Mouse (Mus musculus) limb, embryonic 11.5 days (tissue): Measurements from ENCODE around the gene Kcnh6. TPM values are rescaled to one million over a fixed set of nuclear protein-coding genes. Genes with fewer than 3 reads are reported as not detected.

Experiments
- ATAC-seq: fragments of 200-750 bp; cut with Nextera tagmentation; 2 replicates; pipeline ENCODE4 v1.8.0; 2017; ENCODE audit warnings: low read depth; ENCODE audit not compliant: insufficient number of reproducible peaks, low FRiP score, low TSS enrichment
- DNase-seq: peaks from one replicate; pipeline ENCODE4 v3.0.0-alpha.2; 2015; ENCODE audit warnings: low spot score
- H3K27ac ChIP-seq: fragments of 300-500 bp; sonication (generic); replicated peaks from 2 replicates; pipeline ENCODE4 v1.5.1; 2014; ENCODE audit warnings: low read depth, mild to moderate bottlenecking, low read length
- H3K27me3 ChIP-seq: fragments of 300-500 bp; sonication (generic); 2 replicates; pipeline ENCODE4 v1.6.1; 2014; ENCODE audit warnings: mild to moderate bottlenecking, low read length, mixed read lengths; ENCODE audit not compliant: control insufficient read depth, insufficient read depth
- H3K36me3 ChIP-seq: fragments of 300-500 bp; sonication (generic); 2 replicates; pipeline ENCODE4 v1.6.1; 2014; ENCODE audit warnings: mild to moderate bottlenecking, low read length, moderate library complexity, mixed read lengths; ENCODE audit not compliant: control insufficient read depth, insufficient read depth
- H3K4me1 ChIP-seq: fragments of 300-500 bp; sonication (generic); 2 replicates; pipeline ENCODE4 v1.6.1; 2014; ENCODE audit warnings: low read length, mixed read lengths; ENCODE audit not compliant: control insufficient read depth, insufficient read depth
- H3K4me2 ChIP-seq: fragments of 300-500 bp; sonication (generic); 2 replicates; pipeline ENCODE4 v1.6.1; 2014; ENCODE audit warnings: low read depth, mild to moderate bottlenecking, moderate library complexity; ENCODE audit not compliant: severe bottlenecking
- H3K4me3 ChIP-seq: fragments of 300-500 bp; sonication (generic); 2 replicates; pipeline ENCODE4 v1.5.1; 2014; ENCODE audit warnings: low read depth, low read length
- H3K9ac ChIP-seq: fragments of 300-500 bp; sonication (generic); 2 replicates; pipeline ENCODE4 v1.6.1; 2014; ENCODE audit warnings: mild to moderate bottlenecking, low read length
- H3K9me3 ChIP-seq: fragments of 300-500 bp; sonication (generic); 2 replicates; pipeline ENCODE4 v1.6.1; 2016; ENCODE audit warnings: low read length; ENCODE audit not compliant: control insufficient read depth
- WGBS: fragments of 180-500 bp; shearing (Covaris S2); extraction: QIAGEN DNeasy Blood & Tissue Kit; methylation state at CpG from one replicate; pipeline ENCODE4 v1.1.7; 2014; 5-methylcytosine and 5-hydroxymethylcytosine counted together
- polyA plus RNA-seq: library from polyadenylated mRNA; unstranded; fragments of >200 nt; fragmentation: Nextera tagmentation; extraction: Ambion mirVana; gene quantifications from 2 replicates; pipeline ENCODE4 v1.2.1, GENCODE M21; 2014

Gene Kcnh6
- polyA plus RNA-seq, 1 experiment from 2014 or later, result 0.39 TPM

GRCm38 (mm10) chr11:105974593-105974992, 33.3 kb upstream of the Kcnh6 start:
- Histone ChIP-seq H3K4me3 (no peak overlapping the region), H3K4me2 (no peak overlapping the region), H3K9me3 (no peaks in the 10 kb centered on the region), H3K27ac (no peak overlapping the region), H3K4me1 (no peaks in the 10 kb centered on the region), H3K27me3 (no peaks in the 10 kb centered on the region; the same call in 1 of the 2 replicates), H3K9ac (no peak overlapping the region), H3K36me3 (no peaks in the 10 kb centered on the region)
- DNase-seq (no peak), ATAC-seq (no peak)
- 94% methylated on average over 6 of the region's 6 CpGs for WGBS

- Histone ChIP-seq H3K4me1 (no peaks in the 10 kb centered on the region), H3K9me3 (no peaks in the 10 kb centered on the region), H3K4me3 (no peak overlapping the region), H3K4me2 (no peak overlapping the region), H3K9ac (no peak overlapping the region), H3K36me3 (no peaks in the 10 kb centered on the region), H3K27me3 (no peaks in the 10 kb centered on the region; the same call in 1 of the 2 replicates), H3K27ac (no peak overlapping the region)
- DNase-seq (no peak), ATAC-seq (no peak; the same call in 1 of the 2 replicates)
- 73% methylated on average over 3 of the region's 3 CpGs for WGBS
Measured at GRCm38 (mm10) chr11:105975050-105975449, 32.9 kb upstream of the Kcnh6 start.

GRCm38 (mm10) chr11:105975636-105976035, 32.3 kb upstream of the Kcnh6 start:
- Histone ChIP-seq H3K4me1 (no peaks in the 10 kb centered on the region), H3K4me2 (no peak overlapping the region), H3K4me3 (no peak overlapping the region), H3K27me3 (no peaks in the 10 kb centered on the region), H3K9ac (no peak overlapping the region), H3K36me3 (no peaks in the 10 kb centered on the region), H3K9me3 (no peaks in the 10 kb centered on the region), H3K27ac (no peak overlapping the region)
- DNase-seq (no peak), ATAC-seq (no peak)
- 87% methylated on average over 5 of the region's 5 CpGs for WGBS

GRCm38 (mm10) chr11:105978232-105978631, 29.7 kb upstream of the Kcnh6 start:
- no peak for ATAC-seq
- WGBS, result 77% methylated on average over 2 of the region's 2 CpGs
- H3K27ac ChIP-seq, result no peak overlapping the region
- H3K4me3 ChIP-seq, result no peak overlapping the region
- no peak overlapping the region for H3K4me2 ChIP-seq
- DNase-seq, result no peak
- no peak overlapping the region for H3K9ac ChIP-seq
- no peaks in the 10 kb centered on the region for H3K36me3 ChIP-seq
- H3K4me1 ChIP-seq, result no peaks in the 10 kb centered on the region
- H3K9me3 ChIP-seq, result no peaks in the 10 kb centered on the region
- no peaks in the 10 kb centered on the region for H3K27me3 ChIP-seq

GRCm38 (mm10) chr11:105978634-105979033, 29.3 kb upstream of the Kcnh6 start:
- Histone ChIP-seq H3K36me3 (no peaks in the 10 kb centered on the region), H3K4me2 (no peak overlapping the region), H3K27me3 (no peaks in the 10 kb centered on the region), H3K4me1 (no peaks in the 10 kb centered on the region), H3K4me3 (no peak overlapping the region), H3K9me3 (no peaks in the 10 kb centered on the region), H3K27ac (no peak overlapping the region), H3K9ac (no peak overlapping the region)
- ATAC-seq (no peak), DNase-seq (no peak)
- 81% methylated on average over 5 of the region's 5 CpGs for WGBS

GRCm38 (mm10) chr11:105984452-105984851, 23.5 kb upstream of the Kcnh6 start:
- H3K4me1 ChIP-seq, result no peaks in the 10 kb centered on the region

GRCm38 (mm10) chr11:105987446-105987845, 20.5 kb upstream of the Kcnh6 start:
- no peak overlapping the region for H3K9ac ChIP-seq
- H3K4me2 ChIP-seq, result no peak overlapping the region
- H3K9me3 ChIP-seq, result no peaks in the 10 kb centered on the region
- H3K4me1 ChIP-seq, result no peaks in the 10 kb centered on the region
- no peak overlapping the region for H3K4me3 ChIP-seq
- H3K27me3 ChIP-seq, result no peaks in the 10 kb centered on the region
- no peak for DNase-seq
- no peak overlapping the region for H3K27ac ChIP-seq
- WGBS, result 86% methylated on average over 6 of the region's 6 CpGs
- no peaks in the 10 kb centered on the region for H3K36me3 ChIP-seq
- no peak for ATAC-seq

More at GRCm38 (mm10) chr11:105984452-105984851, 23.5 kb upstream of the Kcnh6 start:
- Histone ChIP-seq H3K36me3 (no peaks in the 10 kb centered on the region), H3K9ac (no peak overlapping the region), H3K27me3 (no peaks in the 10 kb centered on the region), H3K4me2 (no peak overlapping the region), H3K4me3 (no peak overlapping the region), H3K27ac (no peak overlapping the region), H3K9me3 (no peaks in the 10 kb centered on the region)
- 66% methylated on average over 4 of the region's 4 CpGs for WGBS
- ATAC-seq (no peak), DNase-seq (no peak)

GRCm38 (mm10) chr11:105989446-105989845, 18.5 kb upstream of the Kcnh6 start:
- WGBS, result 82% methylated on average over 6 of the region's 6 CpGs
- Histone ChIP-seq H3K4me3 (no peak overlapping the region), H3K4me2 (no peak overlapping the region), H3K4me1 (no peaks in the 10 kb centered on the region), H3K9ac (no peak overlapping the region), H3K9me3 (no peaks in the 10 kb centered on the region), H3K27ac (no peak overlapping the region), H3K27me3 (no peaks in the 10 kb centered on the region), H3K36me3 (no peaks in the 10 kb centered on the region)
- no peak for DNase-seq
- ATAC-seq, result no peak

GRCm38 (mm10) chr11:105990231-105990630, 17.7 kb upstream of the Kcnh6 start:
- ATAC-seq, result no peak

More at GRCm38 (mm10) chr11:105990231-105990630, 17.7 kb upstream of the Kcnh6 start:
- WGBS, result 71% methylated on average over 2 of the region's 2 CpGs
- no peak for DNase-seq
- Histone ChIP-seq H3K9me3 (no peaks in the 10 kb centered on the region), H3K4me3 (no peak overlapping the region), H3K27me3 (no peaks in the 10 kb centered on the region), H3K36me3 (no peaks in the 10 kb centered on the region), H3K4me2 (no peak overlapping the region), H3K27ac (no peak overlapping the region), H3K4me1 (no peaks in the 10 kb centered on the region), H3K9ac (no peak overlapping the region)
